Mouse (Mus musculus) lung, embryonic 15.5 days (tissue): ENCODE measurements around the gene Hectd2. TPM values are rescaled to one million over a fixed set of nuclear protein-coding genes. Genes with fewer than 3 reads are reported as not detected.
A peak's percentile ranks its signal among the peaks of the same experiment; 100 is the strongest.

ENCODE experiments used
- ATAC-seq: fragments of 200-750 bp; cut with Nextera tagmentation; 2 replicates; pipeline ENCODE4 v1.8.0; 2017; ENCODE audit warnings: moderate number of reproducible peaks, borderline replicate concordance; ENCODE audit not compliant: low FRiP score, low TSS enrichment; ENCODE audit errors: extremely low read depth
- H3K27ac ChIP-seq: fragments of 300-500 bp; sonication (generic); 2 replicates; pipeline ENCODE4 v1.5.1; 2015; ENCODE audit warnings: moderate library complexity, mild to moderate bottlenecking, inconsistent platforms
- H3K27me3 ChIP-seq: fragments of 300-500 bp; sonication (generic); 2 replicates; pipeline ENCODE4 v1.6.1; 2015; ENCODE audit warnings: inconsistent platforms
- H3K36me3 ChIP-seq: fragments of 300-500 bp; sonication (generic); 2 replicates; pipeline ENCODE4 v1.6.1; 2015; ENCODE audit warnings: inconsistent platforms
- H3K4me1 ChIP-seq: fragments of 300-500 bp; sonication (generic); 2 replicates; pipeline ENCODE4 v1.6.1; 2015; ENCODE audit warnings: inconsistent platforms
- H3K4me2 ChIP-seq: fragments of 300-500 bp; sonication (generic); 2 replicates; pipeline ENCODE4 v1.6.1; 2015; ENCODE audit warnings: inconsistent platforms, mild to moderate bottlenecking, moderate library complexity
- H3K4me3 ChIP-seq: fragments of 300-500 bp; sonication (generic); 2 replicates; pipeline ENCODE4 v1.5.1; 2015; ENCODE audit warnings: mild to moderate bottlenecking, inconsistent platforms
- H3K9ac ChIP-seq: fragments of 300-500 bp; sonication (generic); 2 replicates; pipeline ENCODE4 v1.6.1; 2015; ENCODE audit warnings: inconsistent platforms
- H3K9me3 ChIP-seq: fragments of 300-500 bp; sonication (generic); 2 replicates; pipeline ENCODE4 v1.6.1; 2016; ENCODE audit warnings: inconsistent platforms
- WGBS: fragments of 180-500 bp; shearing (Covaris S2); methylation state at CpG from one replicate; pipeline ENCODE4 v1.1.7; 2015; 5-methylcytosine and 5-hydroxymethylcytosine counted together
- polyA plus RNA-seq: library from polyadenylated mRNA; unstranded; fragments of >200 nt; fragmentation: Nextera tagmentation; extraction: Ambion mirVana; gene quantifications from 2 replicates; pipeline ENCODE4 v1.2.1, GENCODE M21; 2015

The Hectd2 gene
- polyA plus RNA-seq: 3.8 and 4.6 TPM in 2 replicates

GRCm38 (mm10) chr19:36554046-36554784 lies at the start of gene Hectd2:
Gene Hectd2, plus strand, starts transcription at chr19:36554639.
- Histone ChIP-seq H3K36me3 (no peaks in the 10 kb centered on the region), H3K27me3 (peaks cover 14% of the 10 kb centered on the region), H3K27ac (peak within 1 kb of the TSS; percentile 72), H3K4me3 (peak within 1 kb of the TSS; percentile 69), H3K9ac (peak within 1 kb of the TSS; percentile 76), H3K9me3 (no peaks in the 10 kb centered on the region), H3K4me1 (no peaks in the 10 kb centered on the region), H3K4me2 (peak within 1 kb of the TSS; percentile 98)
- 0% methylated on average over 55 of the region's 92 CpGs for WGBS
- ATAC-seq: peak; percentile 91

GRCm38 (mm10) chr19:36504716-36505115 lies 49.7 kb upstream of the Hectd2 start:
- ATAC-seq: no peak
- no peak overlapping the region for H3K4me2 ChIP-seq
- no peaks in the 10 kb centered on the region for H3K9me3 ChIP-seq
- no peak overlapping the region for H3K4me3 ChIP-seq
- no peaks in the 10 kb centered on the region for H3K27me3 ChIP-seq
- H3K36me3 ChIP-seq: no peaks in the 10 kb centered on the region
- 85% methylated on average over 2 of the region's 2 CpGs for WGBS
- no peak overlapping the region for H3K27ac ChIP-seq
- no peak overlapping the region for H3K9ac ChIP-seq
- H3K4me1 ChIP-seq: no peaks in the 10 kb centered on the region

GRCm38 (mm10) chr19:36511305-36511704 lies 43.1 kb upstream of the Hectd2 start:
- Histone ChIP-seq H3K4me2 (no peak overlapping the region), H3K4me1 (no peaks in the 10 kb centered on the region), H3K9ac (no peak overlapping the region), H3K27me3 (no peaks in the 10 kb centered on the region), H3K4me3 (no peak overlapping the region), H3K27ac (no peak overlapping the region), H3K9me3 (no peaks in the 10 kb centered on the region), H3K36me3 (no peaks in the 10 kb centered on the region)
- ATAC-seq: no peak
- WGBS: 66% methylated on average over 1 of the region's 1 CpGs

GRCm38 (mm10) chr19:36518461-36518860 lies 36.0 kb upstream of the Hectd2 start:
- no peak overlapping the region for H3K9ac ChIP-seq
- WGBS: 26% methylated on average over 2 of the region's 2 CpGs
- no peak for ATAC-seq

GRCm38 (mm10) chr19:36521568-36521967 lies 32.9 kb upstream of the Hectd2 start:
- no peaks in the 10 kb centered on the region for H3K9me3 ChIP-seq
- no peak overlapping the region for H3K9ac ChIP-seq
- no peak overlapping the region for H3K4me3 ChIP-seq
- H3K4me1 ChIP-seq: no peaks in the 10 kb centered on the region
- no peaks in the 10 kb centered on the region for H3K36me3 ChIP-seq
- H3K4me2 ChIP-seq: no peak overlapping the region
- ATAC-seq: no peak
- no peak overlapping the region for H3K27ac ChIP-seq
- WGBS: 71% methylated on average over 2 of the region's 2 CpGs
- H3K27me3 ChIP-seq: no peaks in the 10 kb centered on the region

More at GRCm38 (mm10) chr19:36518461-36518860, 36.0 kb upstream of the Hectd2 start:
- Histone ChIP-seq H3K4me2 (no peak overlapping the region), H3K4me3 (no peak overlapping the region), H3K9me3 (no peaks in the 10 kb centered on the region), H3K4me1 (no peaks in the 10 kb centered on the region), H3K27me3 (no peaks in the 10 kb centered on the region), H3K27ac (no peak overlapping the region), H3K36me3 (no peaks in the 10 kb centered on the region)

GRCm38 (mm10) chr19:36522558-36523195 lies 31.8 kb upstream of the Hectd2 start:
- Histone ChIP-seq H3K4me1 (no peaks in the 10 kb centered on the region), H3K9me3 (no peaks in the 10 kb centered on the region), H3K27ac (no peak overlapping the region), H3K4me2 (no peak overlapping the region), H3K9ac (no peak overlapping the region), H3K4me3 (no peak overlapping the region), H3K27me3 (no peaks in the 10 kb centered on the region), H3K36me3 (no peaks in the 10 kb centered on the region)
- WGBS: 54% methylated on average over 3 of the region's 3 CpGs
- ATAC-seq: no peak

GRCm38 (mm10) chr19:36525071-36525470 lies 29.4 kb upstream of the Hectd2 start:
- no peaks in the 10 kb centered on the region for H3K9me3 ChIP-seq
- no peak overlapping the region for H3K4me2 ChIP-seq
- no peak for ATAC-seq
- H3K27me3 ChIP-seq: no peaks in the 10 kb centered on the region
- H3K4me1 ChIP-seq: no peaks in the 10 kb centered on the region
- no peak overlapping the region for H3K9ac ChIP-seq
- H3K36me3 ChIP-seq: no peaks in the 10 kb centered on the region
- no peak overlapping the region for H3K4me3 ChIP-seq
- no peak overlapping the region for H3K27ac ChIP-seq

GRCm38 (mm10) chr19:36533082-36533481 lies 21.4 kb upstream of the Hectd2 start:
- WGBS: 52% methylated on average over 5 of the region's 5 CpGs
- no peak overlapping the region for H3K4me2 ChIP-seq
- H3K27ac ChIP-seq: no peak overlapping the region
- no peak overlapping the region for H3K4me3 ChIP-seq
- H3K4me1 ChIP-seq: peaks cover 21% of the 10 kb centered on the region
- H3K27me3 ChIP-seq: 0 out of 2 replicates have a peak, but pooled peaks cover 3% of the 10 kb centered on the region
- H3K36me3 ChIP-seq: no peaks in the 10 kb centered on the region
- no peak for ATAC-seq
- no peaks in the 10 kb centered on the region for H3K9me3 ChIP-seq
- H3K9ac ChIP-seq: no peak overlapping the region

GRCm38 (mm10) chr19:36534011-36534765 lies 20.3 kb upstream of the Hectd2 start:
- Histone ChIP-seq H3K4me1 (peaks cover 21% of the 10 kb centered on the region), H3K36me3 (no peaks in the 10 kb centered on the region), H3K27ac (peak overlapping the region; percentile 39; the same call in 1 of the 2 replicates), H3K4me3 (peak overlapping the region; percentile 20), H3K4me2 (peak overlapping the region; percentile 56), H3K9ac (peak overlapping the region; percentile 24; the same call in 1 of the 2 replicates), H3K27me3 (0 out of 2 replicates have a peak, but pooled peaks cover 3% of the 10 kb centered on the region), H3K9me3 (no peaks in the 10 kb centered on the region)
- 33% methylated on average over 17 of the region's 17 CpGs for WGBS
- 0 out of 2 replicates have a peak, but pooled peaks have one; percentile 70 for ATAC-seq

- Histone ChIP-seq H3K27me3 (0 out of 2 replicates have a peak, but pooled peaks cover 3% of the 10 kb centered on the region), H3K36me3 (no peaks in the 10 kb centered on the region), H3K4me2 (peak overlapping the region; percentile 56), H3K4me3 (peak overlapping the region; percentile 20), H3K9me3 (no peaks in the 10 kb centered on the region), H3K4me1 (peaks cover 22% of the 10 kb centered on the region), H3K27ac (peak overlapping the region; percentile 39; the same call in 1 of the 2 replicates), H3K9ac (peak overlapping the region; percentile 7; the same call in 1 of the 2 replicates)
- ATAC-seq: 0 out of 2 replicates have a peak, but pooled peaks have one; percentile 55
- 14% methylated on average over 8 of the region's 8 CpGs for WGBS
These were observed 19.7 kb upstream of the Hectd2 start for GRCm38 (mm10) chr19:36534766-36535140.

- ATAC-seq: no peak
These were observed 19.3 kb upstream of the Hectd2 start for GRCm38 (mm10) chr19:36535186-36535585.

More at GRCm38 (mm10) chr19:36535186-36535585, 19.3 kb upstream of the Hectd2 start:
- Histone ChIP-seq H3K36me3 (no peaks in the 10 kb centered on the region), H3K27me3 (0 out of 2 replicates have a peak, but pooled peaks cover 3% of the 10 kb centered on the region), H3K4me2 (peak overlapping the region; percentile 56), H3K4me1 (peaks cover 26% of the 10 kb centered on the region), H3K27ac (0 out of 2 replicates have a peak overlapping the region, but pooled peaks have one; percentile 39), H3K9ac (no peak overlapping the region), H3K9me3 (no peaks in the 10 kb centered on the region), H3K4me3 (no peak overlapping the region)
- WGBS: 63% methylated on average over 2 of the region's 2 CpGs
